Mouse (Mus musculus) cerebellum, adult (tissue): Measurements from ENCODE around the gene Cabp1.

Experiments
- ATAC-seq: cut with Nextera tagmentation; 2 replicates; pipeline ENCODE4 v1.9.2; 2017; ENCODE audit warnings: mild to moderate bottlenecking, moderate library complexity, mixed read lengths; ENCODE audit not compliant: insufficient number of reproducible peaks, low FRiP score, low TSS enrichment

Gene Cabp1

DNA sequence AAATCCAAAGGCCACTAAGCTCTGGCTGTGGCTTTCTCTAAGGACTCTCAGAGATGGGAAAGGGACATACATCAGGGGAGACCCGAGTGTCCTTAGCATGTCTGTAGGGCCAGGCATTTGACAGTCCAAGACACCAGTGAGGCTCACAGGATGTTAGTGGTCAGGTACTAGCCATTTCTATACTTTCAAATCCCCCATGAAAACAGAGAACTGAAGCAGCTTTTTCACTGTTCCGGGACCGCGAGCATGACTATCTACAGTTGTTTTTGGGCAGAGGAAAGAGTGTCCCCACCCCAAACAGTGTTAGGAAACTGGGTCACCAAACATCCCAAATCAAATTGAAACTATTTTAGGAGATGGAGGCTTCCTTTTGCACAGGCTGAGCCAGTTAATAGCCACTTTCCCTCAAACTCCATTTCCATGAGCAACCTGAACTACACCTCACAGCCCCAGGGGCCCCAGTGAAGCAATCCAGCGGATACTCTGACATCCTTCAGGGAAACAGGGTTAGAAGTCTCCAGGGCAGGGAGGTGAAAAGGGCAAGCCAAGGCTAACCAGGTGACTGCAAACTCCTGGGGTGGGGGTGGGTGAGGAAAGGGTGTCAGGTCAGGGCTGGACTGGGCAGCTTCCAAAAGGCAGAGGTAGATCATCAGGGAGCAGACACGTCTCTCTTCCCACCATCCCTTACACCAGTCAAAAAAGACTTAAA is 60.7 kb downstream of the Cabp1 start:
- no peak for ATAC-seq

DNA sequence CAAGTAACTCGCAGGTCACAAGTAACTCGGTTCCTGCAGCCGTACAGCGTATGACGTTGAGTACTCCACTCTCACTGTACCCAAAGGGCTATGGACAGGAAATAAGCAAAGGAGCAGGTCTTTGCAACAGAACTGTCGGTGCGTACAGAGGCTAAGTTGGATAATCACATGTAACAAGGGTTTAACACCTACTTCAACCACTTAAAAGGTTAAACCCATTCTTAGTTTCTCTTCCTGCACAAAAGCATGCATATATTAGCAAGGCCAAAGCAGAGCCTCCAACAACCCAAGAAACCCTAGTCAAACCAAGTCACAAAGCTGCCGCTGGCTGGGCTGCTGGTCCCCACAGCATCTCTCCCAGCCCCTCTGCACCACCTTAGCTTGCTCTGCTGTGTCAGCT is 61.7 kb downstream of the Cabp1 start:
- ATAC-seq = no peak

DNA sequence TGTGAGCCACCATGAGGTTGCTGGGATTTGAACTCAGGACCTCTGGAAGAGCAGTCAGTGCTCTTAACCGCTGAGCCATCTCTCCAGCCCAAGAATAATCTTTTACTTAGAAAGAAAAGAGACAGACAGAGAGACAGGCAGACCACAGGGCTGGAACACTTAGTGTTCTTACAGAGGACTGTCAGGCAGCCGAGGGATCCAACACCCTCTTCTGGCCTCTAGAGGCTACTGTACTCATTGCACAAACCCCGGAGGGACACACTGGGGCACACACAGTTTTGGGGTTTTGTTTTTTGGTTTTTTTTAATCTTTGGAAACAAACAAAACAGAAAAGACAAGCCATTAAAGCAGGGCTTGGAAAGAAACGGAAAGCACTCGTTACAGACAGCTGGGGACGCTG is 64.9 kb downstream of the Cabp1 start:
- no peak for ATAC-seq

DNA sequence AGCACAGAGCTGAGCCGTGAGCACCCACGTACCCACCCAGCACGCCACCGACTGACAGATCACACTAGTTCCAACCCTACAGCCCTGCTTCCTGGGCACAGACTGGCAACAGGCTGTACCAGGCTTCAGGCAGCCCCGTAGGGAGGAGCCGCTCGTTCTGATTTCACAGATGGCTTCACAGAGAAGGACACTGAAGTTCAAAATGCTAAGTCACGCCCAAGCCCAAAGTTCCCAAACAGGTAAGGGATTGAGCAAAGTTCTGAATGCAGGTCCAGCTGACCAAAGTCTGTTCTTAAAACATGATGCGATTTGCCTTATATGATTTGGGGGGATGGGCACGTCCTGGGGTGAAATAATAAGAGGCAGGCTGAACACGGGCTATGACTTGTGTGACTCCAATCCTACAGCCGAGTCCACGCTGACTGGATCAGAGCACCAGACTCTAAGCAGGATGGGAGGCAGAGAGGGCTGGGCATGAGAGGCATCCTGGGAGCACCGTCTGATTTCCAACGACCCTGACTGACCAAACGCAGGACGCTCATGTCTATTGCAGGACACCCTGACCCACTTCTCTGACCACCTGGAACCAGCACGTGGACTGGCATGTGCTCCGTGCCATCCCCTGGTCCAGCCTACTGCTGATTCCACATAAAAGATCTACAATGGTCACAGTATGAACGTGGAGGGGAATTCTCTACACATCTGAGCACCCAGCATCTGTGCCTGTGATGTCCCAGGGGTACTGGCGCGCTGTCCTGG is 66.6 kb downstream of the Cabp1 start:
- ATAC-seq = no peak

DNA sequence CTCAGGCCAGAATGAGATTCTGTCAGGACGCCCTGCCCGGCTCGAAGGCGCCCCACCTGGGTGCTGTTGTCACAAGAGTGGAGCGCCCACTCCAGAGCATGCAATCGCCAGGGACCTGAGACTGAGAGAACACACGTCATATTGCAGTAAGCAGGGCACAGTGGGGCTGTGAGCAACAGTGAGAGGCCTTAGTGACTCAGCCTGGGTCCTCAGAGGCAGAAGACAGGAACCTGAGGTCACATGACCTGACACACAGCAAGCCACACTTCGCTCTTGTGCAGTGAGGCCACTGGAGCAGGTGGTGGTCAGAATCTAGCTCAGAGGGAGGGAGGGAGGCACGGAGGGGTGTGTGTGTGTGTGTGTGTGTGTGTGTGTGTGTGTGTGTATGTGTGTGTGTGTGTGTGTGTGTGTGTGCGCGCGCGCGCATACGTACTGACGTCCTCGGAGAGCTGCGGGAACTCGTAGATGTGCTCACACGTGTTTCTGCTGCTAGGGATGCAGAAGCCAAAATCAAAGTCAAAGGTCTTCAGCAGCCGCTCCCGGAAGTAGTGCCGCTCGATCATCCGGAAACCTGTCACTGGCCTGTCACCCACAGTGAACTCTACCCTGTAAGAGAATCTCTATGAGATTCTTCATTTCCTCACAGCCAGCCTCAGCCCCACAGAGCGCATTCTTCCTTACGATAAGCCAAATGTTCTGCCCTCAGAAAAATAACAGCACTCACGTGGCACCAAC is 67.4 kb downstream of the Cabp1 start:
- no peak for ATAC-seq

DNA sequence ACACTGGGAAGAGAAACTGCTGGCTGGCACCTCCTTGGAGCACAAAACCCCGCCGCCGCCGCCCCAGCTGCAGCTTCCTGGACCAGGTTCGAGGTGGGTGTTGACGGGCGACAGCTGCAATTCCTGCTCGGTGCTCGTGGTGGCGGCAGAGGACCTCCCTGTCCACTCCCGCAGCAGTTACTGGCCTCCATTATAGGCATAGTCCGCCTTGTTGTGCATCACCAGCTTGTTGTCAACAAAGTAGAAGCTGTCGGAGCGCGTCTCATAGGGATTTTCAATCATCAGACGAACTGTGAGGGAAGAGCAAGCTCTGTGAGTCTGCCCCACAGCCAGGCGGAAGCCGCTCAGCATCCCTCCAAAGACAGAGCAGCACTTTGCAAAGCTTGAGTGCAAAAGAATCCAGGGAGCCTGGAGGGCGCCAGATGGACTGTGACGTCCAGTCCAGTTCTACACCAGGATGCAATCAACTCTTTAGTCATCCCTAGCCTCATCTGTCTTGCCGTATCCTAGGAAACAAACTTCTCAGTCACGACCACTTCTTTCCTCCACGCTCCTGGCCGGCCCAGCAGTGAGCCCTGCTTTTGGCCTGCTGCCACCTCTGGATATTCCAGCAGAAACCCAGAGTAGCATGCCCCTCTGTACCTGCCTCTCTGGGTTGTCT is 68.8 kb downstream of the Cabp1 start:
- peak; percentile 68; the same call in 1 of the 2 replicates for ATAC-seq

DNA sequence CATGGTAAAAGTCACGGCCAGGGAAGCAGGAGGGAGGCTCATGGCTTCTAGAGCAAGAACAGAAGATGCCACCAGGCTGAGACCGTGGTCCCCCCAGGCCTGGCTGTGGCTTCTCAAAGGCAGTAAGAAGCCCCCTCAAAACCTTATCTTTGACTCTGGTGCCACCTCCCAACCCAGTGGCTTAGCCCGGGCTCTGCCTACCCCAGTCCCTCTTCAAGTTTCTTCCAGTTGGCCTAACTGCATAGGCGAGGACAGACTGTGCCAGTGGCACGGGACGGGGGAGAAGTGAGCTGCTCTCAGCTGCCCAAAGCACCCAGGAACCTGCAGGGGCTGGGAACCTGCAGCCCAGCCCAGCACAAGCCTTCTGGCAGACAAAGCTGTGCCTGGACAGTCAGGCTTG is 69.5 kb downstream of the Cabp1 start:
- ATAC-seq = no peak

DNA sequence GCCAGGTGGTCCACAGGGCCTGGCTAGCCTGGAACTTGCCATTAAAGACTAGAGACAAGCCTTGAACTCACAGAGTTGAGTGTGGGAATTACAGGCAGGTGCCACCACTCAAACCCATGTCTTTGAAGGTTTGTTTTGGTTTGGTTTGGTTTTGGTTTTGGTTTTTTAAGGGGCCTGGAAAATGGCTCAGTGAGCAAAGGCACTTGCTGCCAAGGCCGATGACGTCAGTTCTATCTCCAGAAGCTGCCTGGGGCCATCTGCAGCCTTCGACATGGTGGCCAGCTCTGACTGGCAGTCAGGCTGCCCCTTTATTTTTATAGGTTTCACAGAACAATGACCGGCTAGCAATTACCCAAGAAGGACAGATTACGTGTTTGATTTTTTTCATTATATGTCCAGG is 73.2 kb downstream of the Cabp1 start:
- ATAC-seq = no peak

DNA sequence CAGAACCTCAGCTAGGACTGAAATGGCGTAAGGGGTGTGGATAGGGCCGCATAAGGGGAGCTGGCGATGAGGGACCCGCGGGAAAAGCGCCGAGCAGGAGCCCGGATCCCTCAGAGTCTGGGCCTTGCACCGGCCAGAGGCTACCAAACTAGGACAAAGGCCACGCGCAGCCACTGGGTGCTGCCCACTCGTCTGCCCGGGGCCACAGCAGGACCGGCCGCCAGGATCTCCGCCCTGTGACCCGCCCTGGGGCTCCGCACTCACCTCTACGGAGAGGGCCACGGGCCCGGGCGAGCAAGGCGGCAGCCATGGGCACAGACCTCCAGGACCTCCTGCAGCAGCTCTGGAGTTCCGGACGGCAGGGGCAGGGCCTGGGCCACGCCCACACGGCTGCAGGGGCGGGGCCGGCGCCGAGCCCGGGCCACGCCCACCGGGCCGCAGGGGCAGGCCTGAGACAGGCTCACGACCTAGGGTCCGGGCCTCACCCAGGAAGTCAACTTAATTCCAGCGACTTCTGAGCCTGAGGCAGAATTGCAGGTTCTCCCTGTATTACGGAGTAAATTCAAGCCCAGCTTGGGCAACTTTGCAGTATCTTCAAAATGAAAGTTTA is 75.1 kb downstream of the Cabp1 start, which contains the start of gene Acads:
Gene Acads, minus strand, starts transcription at position 386 of the 610 bp plus-strand sequence.
- ATAC-seq = 0 out of 2 replicates have a peak, but pooled peaks have one; percentile 31
